Mouse (Mus musculus): ENCODE measurements around the gene Plxnd1. TPM values are rescaled to one million over a fixed set of nuclear protein-coding genes. Genes with fewer than 3 reads are reported as not detected.
A peak's percentile ranks its signal among the peaks of the same experiment; 100 is the strongest.

Gene Plxnd1
- 6.5 and 8.2 TPM in 2 replicates for polyA plus RNA-seq (2015; fragmentation: Nextera tagmentation; extraction: Ambion mirVana)

DNA sequence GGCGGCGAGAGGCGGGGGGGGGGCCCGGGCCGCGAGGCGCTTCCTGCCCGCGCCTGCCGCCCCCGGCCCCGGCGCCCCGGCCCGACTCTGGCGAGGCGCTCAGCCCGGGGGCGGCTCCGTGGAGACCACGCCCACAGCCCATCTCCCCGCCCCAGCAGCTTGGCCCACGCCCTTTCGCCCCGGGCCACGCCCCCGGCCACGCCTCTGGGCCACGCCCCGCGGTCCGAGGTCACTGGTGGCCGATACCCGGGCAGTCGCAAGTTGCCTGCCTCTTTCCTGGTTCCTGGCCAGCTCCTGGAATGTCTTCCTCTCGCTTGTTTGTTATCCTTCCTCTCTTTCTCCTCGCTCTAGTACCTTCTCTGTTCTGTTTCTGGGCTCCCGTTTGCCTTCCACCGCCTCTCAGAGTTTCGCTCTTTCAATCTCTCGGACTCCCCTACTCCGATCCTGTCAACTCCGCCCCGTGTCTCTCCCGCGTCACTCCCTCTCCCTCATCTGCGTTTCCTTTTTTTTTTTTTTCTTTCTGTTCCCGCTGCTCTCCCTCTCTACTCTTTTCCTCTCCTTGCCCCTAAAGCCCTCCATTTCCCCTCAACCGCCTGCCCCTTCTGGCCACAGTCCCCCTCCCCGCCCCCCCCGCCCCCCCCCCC is at the start of gene Plxnd1:
Gene Plxnd1 (minus strand): TSS at position 129 of the 644 bp plus-strand sequence.
- Histone ChIP-seq H3K27me3 (peaks cover 68% of the 10 kb centered on the region), H3K4me2 (replicated peaks) (peak within 1 kb of the TSS; percentile 87), H3K36me3 (no peaks in the 10 kb centered on the region), H3K4me3 (replicated peaks) (peak within 1 kb of the TSS; percentile 55), H3K9ac (replicated peaks) (peak within 1 kb of the TSS; percentile 53), H3K27ac (no peak within 1 kb of the TSS), H3K4me1 (replicated peaks) (peaks cover 31% of the 10 kb centered on the region), H3K9me3 (no peaks in the 10 kb centered on the region)
- peak; percentile 35 for ATAC-seq
- under 1% methylated on average over 27 of the region's 51 CpGs for WGBS

DNA sequence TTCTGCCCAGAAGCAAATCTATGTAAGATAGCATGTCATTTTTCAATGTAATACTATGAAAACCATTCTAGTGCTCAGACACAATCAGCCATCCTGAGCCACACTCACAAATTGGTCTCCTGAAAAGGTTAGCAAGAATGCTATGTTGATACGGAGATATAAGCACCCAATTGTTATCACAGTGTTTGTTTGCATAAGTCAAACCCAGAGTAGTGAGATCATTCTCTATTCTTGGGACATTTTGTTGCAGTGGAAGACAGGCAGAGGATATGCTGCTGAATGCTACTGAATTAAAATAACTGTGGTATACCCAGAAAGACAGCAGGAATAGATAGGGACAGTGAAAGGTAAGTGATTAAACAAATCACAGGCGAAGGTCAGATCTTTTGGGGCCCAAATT is 49.2 kb upstream of the Plxnd1 start:
- WGBS = 55% methylated on average over 2 of the region's 2 CpGs
- Histone ChIP-seq H3K9ac (replicated peaks) (no peak overlapping the region), H3K4me1 (replicated peaks) (peaks cover 21% of the 10 kb centered on the region), H3K27me3 (no peaks in the 10 kb centered on the region), H3K9me3 (peaks cover 3% of the 10 kb centered on the region; the same call in 1 of the 2 replicates), H3K4me3 (replicated peaks) (no peak overlapping the region), H3K27ac (peak overlapping the region; percentile 39; the same call in 1 of the 2 replicates), H3K36me3 (peaks cover 14% of the 10 kb centered on the region), H3K4me2 (replicated peaks) (no peak overlapping the region)
- no peak for ATAC-seq

DNA sequence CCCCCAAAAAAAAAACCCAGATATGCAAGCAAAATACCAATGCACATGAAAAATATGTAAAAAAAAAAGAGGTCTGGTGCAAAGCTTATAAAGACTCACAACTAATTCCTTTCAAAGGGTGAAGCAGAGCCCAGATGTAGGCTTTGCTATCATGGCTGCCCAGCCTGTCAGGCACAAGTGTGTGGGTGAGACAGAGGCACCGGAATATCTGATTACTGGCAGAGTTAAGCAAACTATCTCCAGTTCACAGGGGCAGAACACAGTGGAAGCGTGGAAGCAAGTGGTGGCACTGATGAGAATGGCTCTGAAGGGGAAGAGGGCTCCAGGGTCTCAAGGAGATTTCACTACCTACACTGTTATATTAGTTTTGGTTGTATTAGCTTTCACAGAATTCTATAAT is 43.4 kb upstream of the Plxnd1 start:
- Histone ChIP-seq H3K36me3 (peaks cover 14% of the 10 kb centered on the region), H3K9me3 (peaks cover 3% of the 10 kb centered on the region; the same call in 1 of the 2 replicates), H3K9ac (replicated peaks) (no peak overlapping the region), H3K4me3 (replicated peaks) (no peak overlapping the region), H3K27me3 (no peaks in the 10 kb centered on the region), H3K27ac (no peak overlapping the region), H3K4me1 (replicated peaks) (peaks cover 6% of the 10 kb centered on the region; the same call in 1 of the 2 replicates), H3K4me2 (replicated peaks) (no peak overlapping the region)
- 98% methylated on average over 2 of the region's 2 CpGs for WGBS
- ATAC-seq = no peak

DNA sequence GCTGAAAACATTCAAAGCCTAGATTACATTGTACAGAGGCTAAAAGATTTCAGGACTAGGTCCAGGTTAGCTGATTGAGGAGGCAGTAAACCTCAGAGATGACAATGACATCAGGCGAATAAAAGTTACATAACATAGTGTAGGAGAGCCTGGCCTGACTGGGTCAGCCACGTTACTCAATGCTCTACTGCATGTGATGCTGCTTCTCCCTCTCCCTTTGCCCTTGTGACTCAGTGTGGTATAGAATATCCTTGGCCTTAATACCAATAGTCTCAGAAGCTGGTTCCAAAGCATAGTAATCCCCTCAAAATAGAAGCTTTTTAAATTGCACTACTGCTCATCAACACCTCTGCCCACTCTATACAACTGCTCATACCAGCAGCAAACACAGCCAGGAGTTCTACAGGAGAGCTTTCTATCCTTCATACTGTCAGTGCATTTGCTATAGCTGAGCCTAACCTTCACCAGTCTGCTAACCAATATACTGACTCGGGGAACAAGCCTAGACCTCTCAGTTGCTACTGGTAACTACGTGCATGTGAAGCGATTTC is 42.6 kb upstream of the Plxnd1 start:
- H3K9ac ChIP-seq (replicated peaks) = no peak overlapping the region
- no peaks in the 10 kb centered on the region for H3K9me3 ChIP-seq
- H3K4me2 ChIP-seq (replicated peaks) = no peak overlapping the region
- peaks cover 6% of the 10 kb centered on the region; the same call in 1 of the 2 replicates for H3K4me1 ChIP-seq (replicated peaks)
- no peaks in the 10 kb centered on the region for H3K27me3 ChIP-seq
- 91% methylated on average over 5 of the region's 5 CpGs for whole genome bisulfite sequencing
- H3K27ac ChIP-seq = no peak overlapping the region
- peaks cover 8% of the 10 kb centered on the region for H3K36me3 ChIP-seq
- no peak for ATAC-seq
- H3K4me3 ChIP-seq (replicated peaks) = no peak overlapping the region

DNA sequence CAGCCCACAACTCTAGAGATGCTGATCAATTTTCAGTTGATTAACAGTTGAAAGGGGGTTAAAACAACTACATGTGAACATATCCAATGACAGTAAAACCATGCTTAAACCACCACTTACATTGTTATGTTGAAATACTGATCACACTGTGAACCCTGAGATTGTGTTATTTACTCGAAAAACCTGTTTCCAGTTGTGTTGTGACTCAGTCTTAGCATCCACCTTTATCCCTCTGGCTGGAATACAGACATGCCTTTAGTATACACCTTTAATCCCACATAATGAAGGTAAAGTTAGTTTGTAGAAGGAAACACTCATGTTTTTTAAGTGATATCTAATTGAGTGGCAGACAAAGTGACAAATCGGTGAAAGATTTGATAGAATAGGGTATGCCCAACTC is 41.8 kb upstream of the Plxnd1 start:
- Histone ChIP-seq H3K27ac (no peak overlapping the region), H3K4me1 (replicated peaks) (peaks cover 6% of the 10 kb centered on the region; the same call in 1 of the 2 replicates), H3K27me3 (no peaks in the 10 kb centered on the region), H3K4me2 (replicated peaks) (no peak overlapping the region), H3K36me3 (peaks cover 8% of the 10 kb centered on the region; the same call in 1 of the 2 replicates), H3K9me3 (no peaks in the 10 kb centered on the region), H3K4me3 (replicated peaks) (no peak overlapping the region), H3K9ac (replicated peaks) (no peak overlapping the region)
- 95% methylated on average over 2 of the region's 2 CpGs for WGBS
- no peak for ATAC-seq

DNA sequence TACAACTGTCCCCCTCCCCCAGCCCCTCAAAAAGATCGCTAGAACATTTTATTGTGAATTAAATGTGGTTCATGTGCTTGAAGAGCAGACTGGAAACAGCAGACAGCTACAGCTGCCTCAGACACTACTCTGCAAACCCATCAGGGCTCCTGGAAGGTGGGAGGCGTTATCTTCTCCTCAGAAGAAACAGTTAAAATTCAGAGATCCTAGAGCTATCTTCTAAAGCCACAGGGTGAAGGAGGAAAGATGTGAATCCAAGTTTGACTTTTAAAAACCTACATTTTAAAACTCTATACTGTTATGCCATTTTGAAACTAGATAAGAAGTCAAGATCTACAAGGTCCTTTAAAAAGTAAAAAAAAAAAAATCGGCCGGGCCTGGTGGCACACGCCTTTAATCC is 36.2 kb upstream of the Plxnd1 start:
- 93% methylated on average over 5 of the region's 5 CpGs for WGBS
- H3K4me2 ChIP-seq (replicated peaks) = no peak overlapping the region
- H3K36me3 ChIP-seq = 0 out of 2 replicates have a peak, but pooled peaks cover 9% of the 10 kb centered on the region
- no peaks in the 10 kb centered on the region for H3K4me1 ChIP-seq (replicated peaks)
- no peak overlapping the region for H3K27ac ChIP-seq
- no peak overlapping the region for H3K9ac ChIP-seq (replicated peaks)
- no peaks in the 10 kb centered on the region for H3K27me3 ChIP-seq
- no peak overlapping the region for H3K4me3 ChIP-seq (replicated peaks)
- no peaks in the 10 kb centered on the region for H3K9me3 ChIP-seq
- ATAC-seq = no peak

DNA sequence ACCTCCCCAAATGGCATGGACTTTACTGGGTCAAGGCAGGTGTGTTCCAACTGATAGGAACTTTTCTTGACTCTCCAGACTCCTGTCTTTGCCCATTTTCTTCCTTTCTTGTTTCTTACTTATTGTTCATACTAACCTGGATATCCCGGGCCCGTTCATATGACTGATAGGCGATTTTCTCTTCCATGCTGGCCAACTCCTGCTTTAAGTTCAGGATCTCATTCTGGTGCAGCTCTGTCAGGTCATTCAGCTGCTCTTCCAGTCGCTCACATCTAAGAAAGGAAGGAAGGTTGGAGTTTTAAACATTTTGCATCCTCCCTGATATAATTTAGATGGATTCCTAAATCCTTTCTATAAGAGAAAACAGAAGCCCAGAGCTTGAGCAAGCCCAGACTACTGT is 29.9 kb upstream of the Plxnd1 start:
- WGBS = 93% methylated on average over 4 of the region's 4 CpGs
- H3K27ac ChIP-seq = no peak overlapping the region
- no peak overlapping the region for H3K4me3 ChIP-seq (replicated peaks)
- no peaks in the 10 kb centered on the region for H3K4me1 ChIP-seq (replicated peaks)
- H3K27me3 ChIP-seq = no peaks in the 10 kb centered on the region
- peaks cover 45% of the 10 kb centered on the region for H3K36me3 ChIP-seq
- no peak for ATAC-seq
- H3K4me2 ChIP-seq (replicated peaks) = no peak overlapping the region
- H3K9ac ChIP-seq (replicated peaks) = no peak overlapping the region
- H3K9me3 ChIP-seq = peaks cover 8% of the 10 kb centered on the region

DNA sequence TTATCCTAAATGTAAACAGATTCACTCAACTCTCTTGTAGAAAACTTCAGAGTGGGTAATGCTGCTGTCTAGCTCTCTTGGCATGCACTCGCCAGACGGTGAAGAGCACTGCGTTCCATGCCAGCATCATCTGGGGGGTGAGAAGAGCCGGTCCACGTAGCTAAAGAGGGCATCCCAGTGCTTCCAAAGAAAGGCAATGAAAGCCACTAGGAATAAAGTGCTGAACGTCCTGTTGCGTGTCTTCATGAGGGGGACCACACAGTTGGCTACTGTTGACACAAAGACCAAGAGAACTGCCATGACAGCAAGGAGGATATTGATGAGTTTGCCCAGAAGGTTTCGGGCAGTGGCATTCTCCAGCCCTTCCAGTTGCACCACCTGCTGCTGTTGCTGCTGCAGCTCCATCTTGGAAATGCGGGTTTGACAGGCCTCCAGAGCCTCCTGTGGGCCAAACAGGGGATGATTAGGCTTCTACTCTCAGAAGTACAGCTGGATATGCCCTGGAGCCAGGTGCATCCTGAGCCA is 27.2 kb upstream of the Plxnd1 start:
- H3K27me3 ChIP-seq = no peaks in the 10 kb centered on the region
- WGBS = 87% methylated on average over 9 of the region's 9 CpGs
- H3K9ac ChIP-seq (replicated peaks) = no peak overlapping the region
- H3K36me3 ChIP-seq = peaks cover 43% of the 10 kb centered on the region
- ATAC-seq = no peak
- peaks cover 8% of the 10 kb centered on the region for H3K9me3 ChIP-seq
- no peaks in the 10 kb centered on the region for H3K4me1 ChIP-seq (replicated peaks)
- no peak overlapping the region for H3K4me2 ChIP-seq (replicated peaks)
- no peak overlapping the region for H3K27ac ChIP-seq
- H3K4me3 ChIP-seq (replicated peaks) = no peak overlapping the region

DNA sequence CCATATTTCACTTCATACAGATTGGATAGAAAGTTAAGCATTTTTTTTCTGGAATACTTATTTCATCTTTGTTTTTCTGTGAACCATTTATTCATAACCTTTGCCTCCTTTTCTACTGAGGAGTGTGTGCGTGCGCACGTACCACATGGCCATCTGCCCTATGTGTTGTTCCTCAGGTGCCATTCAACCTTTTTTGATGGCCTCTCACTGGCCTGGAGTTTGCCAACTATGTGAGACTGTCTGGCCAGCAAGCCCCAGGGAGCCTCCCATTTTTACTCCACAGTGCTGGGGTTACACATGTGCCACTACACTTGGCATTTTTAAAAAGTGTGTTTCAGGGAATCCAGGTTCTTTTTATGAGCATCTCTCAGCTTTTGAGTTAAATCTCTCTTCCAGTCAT is 21.1 kb upstream of the Plxnd1 start:
- WGBS = 95% methylated on average over 3 of the region's 3 CpGs

DNA sequence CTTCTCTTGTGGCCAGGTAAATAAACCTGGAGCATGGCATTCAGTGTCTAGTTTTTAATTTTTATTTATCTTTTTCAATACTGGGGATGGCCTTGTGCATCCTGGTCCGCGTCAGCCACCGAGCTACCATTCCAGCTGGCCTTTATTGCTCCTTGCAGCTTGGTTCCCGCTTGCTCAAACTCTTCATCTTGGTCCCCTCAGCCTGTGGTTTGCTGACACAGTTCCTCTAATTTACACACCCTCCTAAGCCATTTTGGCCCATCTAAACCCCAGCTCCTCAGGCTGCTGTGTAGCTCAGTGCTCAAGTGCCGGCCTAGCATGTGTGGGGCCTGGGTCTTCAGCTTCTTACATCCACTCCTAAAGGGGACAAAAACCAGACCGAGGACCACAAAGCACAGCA is 19.3 kb upstream of the Plxnd1 start:
- H3K36me3 ChIP-seq = no peaks in the 10 kb centered on the region
- H3K9me3 ChIP-seq = no peaks in the 10 kb centered on the region
- no peak overlapping the region for H3K4me2 ChIP-seq (replicated peaks)
- no peak overlapping the region for H3K27ac ChIP-seq
- H3K9ac ChIP-seq (replicated peaks) = no peak overlapping the region
- H3K4me3 ChIP-seq (replicated peaks) = no peak overlapping the region
- ATAC-seq = no peak
- 87% methylated on average over 6 of the region's 6 CpGs for WGBS
- no peaks in the 10 kb centered on the region for H3K27me3 ChIP-seq
- no peaks in the 10 kb centered on the region for H3K4me1 ChIP-seq (replicated peaks)

More for the DNA sequence above, 21.1 kb upstream of the Plxnd1 start:
- H3K27ac ChIP-seq = no peak overlapping the region
- ATAC-seq = no peak
- H3K9me3 ChIP-seq = no peaks in the 10 kb centered on the region
- no peak overlapping the region for H3K4me3 ChIP-seq (replicated peaks)
- no peak overlapping the region for H3K9ac ChIP-seq (replicated peaks)
- peaks cover 14% of the 10 kb centered on the region for H3K36me3 ChIP-seq
- H3K4me2 ChIP-seq (replicated peaks) = no peak overlapping the region
- no peaks in the 10 kb centered on the region for H3K27me3 ChIP-seq
- H3K4me1 ChIP-seq (replicated peaks) = no peaks in the 10 kb centered on the region

DNA sequence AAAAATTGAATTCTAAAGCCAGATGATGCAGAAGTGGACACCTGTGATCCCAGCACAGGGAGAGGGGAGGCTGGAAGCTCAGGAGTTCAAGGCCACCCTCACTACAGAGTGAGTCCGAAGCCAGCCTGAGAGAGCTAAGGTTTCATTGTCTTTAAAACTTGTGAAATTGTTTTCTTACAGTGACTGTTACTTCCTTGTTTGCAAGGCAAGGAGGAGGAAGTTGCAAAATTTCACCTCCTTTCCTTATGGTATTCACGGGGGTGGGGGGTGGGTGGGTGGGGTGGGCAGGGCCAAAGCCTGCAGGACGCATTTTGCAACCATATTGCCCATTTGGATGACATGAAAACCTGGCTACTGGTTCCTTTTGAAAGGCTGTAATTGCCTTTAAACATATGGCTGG is 18.9 kb upstream of the Plxnd1 start:
- H3K9ac ChIP-seq (replicated peaks) = no peak overlapping the region
- 80% methylated on average over 3 of the region's 3 CpGs for WGBS
- H3K4me3 ChIP-seq (replicated peaks) = no peak overlapping the region
- no peak overlapping the region for H3K27ac ChIP-seq
- no peaks in the 10 kb centered on the region for H3K9me3 ChIP-seq
- no peaks in the 10 kb centered on the region for H3K36me3 ChIP-seq
- no peaks in the 10 kb centered on the region for H3K4me1 ChIP-seq (replicated peaks)
- ATAC-seq = no peak
- no peaks in the 10 kb centered on the region for H3K27me3 ChIP-seq
- no peak overlapping the region for H3K4me2 ChIP-seq (replicated peaks)

DNA sequence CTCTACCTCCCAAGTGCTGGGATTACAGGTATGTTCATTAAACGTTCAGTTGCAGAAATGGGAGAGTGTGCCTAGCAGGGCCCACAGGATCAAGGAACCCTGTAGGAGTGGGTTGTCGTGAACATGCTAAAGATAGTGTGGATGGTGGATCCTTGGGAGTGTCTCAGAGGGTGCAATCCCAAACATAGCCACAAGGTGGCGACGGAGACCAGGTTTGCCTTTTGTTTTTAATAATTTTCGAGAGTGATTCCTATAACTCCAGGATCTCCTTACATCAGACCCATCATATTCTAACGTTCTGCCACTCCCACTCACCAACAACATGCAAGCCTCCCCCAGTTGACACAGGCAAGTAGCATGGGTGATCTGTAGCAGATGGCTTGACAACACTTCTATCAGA is 15.7 kb upstream of the Plxnd1 start:
- H3K27me3 ChIP-seq = 0 out of 2 replicates have a peak, but pooled peaks cover 9% of the 10 kb centered on the region
- H3K36me3 ChIP-seq = no peaks in the 10 kb centered on the region
- H3K4me2 ChIP-seq (replicated peaks) = no peak overlapping the region
- WGBS = 5% methylated on average over 6 of the region's 6 CpGs
- H3K27ac ChIP-seq = no peak overlapping the region
- H3K9ac ChIP-seq (replicated peaks) = no peak overlapping the region
- H3K4me1 ChIP-seq (replicated peaks) = 0 out of 2 replicates have a peak, but pooled peaks cover 4% of the 10 kb centered on the region
- peak; percentile 53; the same call in 1 of the 2 replicates for ATAC-seq
- no peaks in the 10 kb centered on the region for H3K9me3 ChIP-seq
- no peak overlapping the region for H3K4me3 ChIP-seq (replicated peaks)

Measured in midbrain, embryonic 13.5 days (tissue).